Mouse (Mus musculus) megakaryocyte, adult 5-6 weeks (primary cell): ENCODE data around the gene Stxbp3. TPM values are rescaled to one million over a fixed set of nuclear protein-coding genes. Genes with fewer than 3 reads are reported as not detected.

Experiments
- ATAC-seq: 2 replicates; pipeline ENCODE4 v1.8.0; 2016; ENCODE audit warnings: mild to moderate bottlenecking, inconsistent platforms; ENCODE audit not compliant: poor library complexity, severe bottlenecking
- total RNA-seq, 2 experiments: library from RNA; stranded (forward) in 1 of 2; stranded (reverse) in 1 of 2; fragments of 153-499, 151-499 nt in 1 of 2; fragments of 221-1000, 200-1000 nt in 1 of 2; gene quantifications; 2 replicates each; pipeline versions ENCODE4 v1.2.3 to v1.2.4; 2015 to 2017

Gene Stxbp3
- total RNA-seq, 2 experiments from 2014 or later, result 50.4 to 58.2 TPM

GRCm38 (mm10) chr3:108805622-108806021 lies 34.7 kb downstream of the Stxbp3 start:
- no peak for ATAC-seq

DNA sequence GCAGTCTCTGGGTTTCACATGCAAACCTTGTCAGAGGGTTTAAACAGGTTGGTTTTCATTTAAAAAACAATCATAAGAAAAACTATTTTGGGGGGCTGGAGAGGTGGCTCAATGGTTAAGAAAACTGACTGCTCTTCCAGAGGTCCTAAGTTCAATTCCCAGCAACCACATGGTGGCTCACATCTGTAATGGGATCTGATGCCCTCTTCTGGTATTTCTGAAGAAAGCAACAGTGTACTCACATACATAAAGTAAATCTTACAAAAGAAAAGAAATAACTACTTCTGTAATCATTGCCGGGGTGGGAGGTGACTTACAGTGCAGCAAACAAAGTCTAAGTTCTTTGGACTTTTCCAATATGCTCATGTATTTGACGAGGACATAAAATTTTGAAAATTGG lies 42.0 kb downstream of the Stxbp3 start:
- ATAC-seq, result no peak

DNA sequence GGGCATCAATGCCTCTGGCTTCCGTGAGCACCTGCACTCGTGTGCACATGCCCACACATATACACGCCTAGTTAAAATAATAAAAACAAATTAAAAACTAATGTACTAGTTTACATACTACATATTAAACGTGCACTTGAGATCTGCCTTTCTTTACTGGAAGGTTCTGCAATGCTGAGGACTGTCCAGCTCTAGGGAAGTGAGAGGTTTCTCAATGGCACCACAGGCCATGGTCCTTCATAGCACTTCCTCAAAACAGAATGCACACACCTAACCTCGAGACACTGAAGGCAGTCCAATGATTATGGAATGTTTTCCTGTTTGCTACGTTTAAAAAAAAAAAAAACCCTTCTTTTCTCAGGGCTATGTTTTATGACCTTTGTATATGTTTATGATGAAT lies 42.6 kb downstream of the Stxbp3 start:
- ATAC-seq, result peak; percentile 94

- ATAC-seq, result no peak
Measured at GRCm38 (mm10) chr3:108796386-108796785, 43.9 kb downstream of the Stxbp3 start.

GRCm38 (mm10) chr3:108795554-108796299 lies 44.6 kb downstream of the Stxbp3 start:
- peak; percentile 71 for ATAC-seq

- no peak for ATAC-seq
Measured at GRCm38 (mm10) chr3:108794780-108795179, 45.5 kb downstream of the Stxbp3 start.

GRCm38 (mm10) chr3:108792420-108792819 lies 47.9 kb downstream of the Stxbp3 start:
- ATAC-seq, result no peak

DNA sequence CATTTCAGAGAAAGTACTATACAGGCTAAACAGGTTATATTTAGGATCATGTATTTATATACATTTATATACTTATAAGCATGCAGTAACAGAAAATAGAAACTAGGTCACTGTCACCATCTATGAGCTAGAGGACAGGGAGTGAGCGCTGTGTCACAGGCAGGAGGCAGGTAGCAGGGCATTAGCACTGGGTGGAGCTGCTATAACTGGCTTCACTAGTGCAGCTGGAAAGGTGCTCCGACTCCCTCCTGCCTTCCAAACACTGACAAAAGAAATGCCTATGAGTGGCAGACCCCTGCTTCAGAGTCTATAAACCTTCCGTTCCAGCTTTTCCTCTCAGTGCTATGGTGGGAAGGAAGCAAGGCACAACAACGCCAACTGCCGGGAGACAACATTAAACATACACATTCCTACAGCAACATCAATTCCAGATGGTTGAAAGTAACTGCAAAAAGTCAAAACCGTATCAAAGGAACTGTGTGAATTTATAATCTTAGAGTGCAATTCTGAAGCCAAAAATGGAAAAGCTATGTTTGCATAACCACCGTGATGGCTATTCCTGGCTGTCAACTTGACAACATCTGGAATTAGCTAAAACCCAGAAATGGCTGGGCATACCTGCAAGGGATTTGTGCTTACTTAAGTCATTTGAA lies 49.1 kb downstream of the Stxbp3 start:
- no peak for ATAC-seq

- ATAC-seq, result no peak
Measured at GRCm38 (mm10) chr3:108790499-108790898, 49.8 kb downstream of the Stxbp3 start.

DNA sequence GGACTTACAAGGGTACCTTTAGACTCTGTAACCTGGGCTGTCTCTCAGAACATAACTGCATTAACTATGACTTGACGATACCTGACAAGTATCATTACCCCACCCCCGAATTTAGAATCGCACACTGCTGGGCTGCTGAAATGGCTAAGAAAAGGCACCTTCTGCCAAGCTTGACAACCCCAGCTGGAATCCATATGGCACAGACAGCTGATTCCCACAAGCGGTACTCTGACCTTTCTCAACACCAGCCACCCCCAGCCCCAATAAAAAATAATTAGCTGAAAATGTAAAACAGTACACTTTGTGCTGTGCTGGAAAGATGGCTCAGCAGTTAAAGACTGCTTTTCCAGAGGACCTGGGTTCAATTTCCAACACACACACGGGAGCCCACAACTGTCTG lies 51.0 kb downstream of the Stxbp3 start:
- no peak for ATAC-seq

DNA sequence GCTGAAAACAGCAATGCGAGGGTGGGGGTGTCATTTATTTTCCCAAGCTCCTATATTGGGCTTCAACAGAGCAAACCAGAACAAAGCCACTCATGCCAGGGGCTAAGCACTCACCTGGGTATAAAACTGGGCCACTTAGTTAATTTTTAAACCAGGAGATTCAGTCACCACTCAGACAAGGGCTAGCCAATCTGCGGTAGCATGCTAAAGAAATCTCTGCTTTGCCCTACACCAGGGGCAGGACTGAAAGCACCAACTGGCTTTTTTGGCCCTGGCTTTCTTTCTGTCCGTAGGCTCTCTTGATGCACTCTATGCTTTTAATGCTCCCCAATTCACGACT lies 51.9 kb downstream of the Stxbp3 start:
- ATAC-seq, result no peak

DNA sequence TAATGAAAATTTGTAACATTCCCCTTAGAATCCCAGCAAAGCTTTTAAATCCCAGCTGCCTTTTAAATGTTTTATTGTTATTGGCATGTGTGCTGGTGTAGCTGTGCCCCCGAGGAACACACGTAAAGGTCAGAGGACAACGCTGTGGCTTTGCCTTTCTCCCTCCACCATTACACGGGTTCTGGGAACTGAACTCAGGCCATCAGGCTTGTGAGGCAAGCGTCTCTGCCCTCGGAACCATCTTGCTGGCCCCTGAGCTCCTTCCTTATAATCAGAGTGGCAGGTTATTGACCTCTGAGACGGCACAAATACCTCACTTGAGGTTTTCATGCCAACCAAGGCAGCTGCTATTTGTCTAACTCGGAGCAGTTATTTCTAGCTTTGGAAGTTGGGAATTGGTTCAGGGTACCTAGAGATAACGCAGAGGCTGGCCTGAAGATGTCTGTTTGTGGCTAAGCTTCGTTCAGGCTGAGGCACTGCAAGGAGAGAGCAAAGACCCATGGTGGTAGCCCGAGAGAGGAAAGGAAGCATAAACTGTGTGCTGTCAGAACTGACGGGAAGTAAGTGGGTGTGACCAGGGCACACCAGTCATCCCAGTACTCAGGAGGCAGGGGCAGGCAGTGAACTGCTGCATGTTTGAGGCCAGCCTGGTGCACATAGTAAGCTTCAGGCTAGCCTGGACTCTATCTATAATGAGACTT lies 52.4 kb downstream of the Stxbp3 start:
- peak; percentile 35; the same call in 1 of the 2 replicates for ATAC-seq

DNA sequence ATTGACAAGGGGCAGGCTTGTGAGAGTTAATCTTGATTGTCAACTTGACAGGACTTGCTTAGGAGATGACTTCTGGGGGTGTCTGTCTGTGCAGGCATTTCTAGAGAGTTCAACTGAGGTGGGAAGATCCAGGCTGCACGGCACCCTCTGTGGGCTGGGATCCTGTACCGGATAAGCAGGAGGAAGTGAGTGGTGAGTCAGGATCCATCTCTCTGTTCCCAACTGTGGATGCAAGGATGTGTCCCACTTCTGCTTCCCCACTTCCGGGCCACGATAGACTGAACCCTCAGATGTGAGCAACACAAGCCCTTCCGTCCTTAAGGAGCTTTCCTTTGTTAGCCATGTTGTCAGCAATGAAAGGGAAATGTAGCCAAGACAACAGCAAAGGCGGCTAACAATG lies 53.8 kb downstream of the Stxbp3 start:
- no peak for ATAC-seq

GRCm38 (mm10) chr3:108782364-108782895 lies 57.9 kb downstream of the Stxbp3 start:
- ATAC-seq, result no peak

DNA sequence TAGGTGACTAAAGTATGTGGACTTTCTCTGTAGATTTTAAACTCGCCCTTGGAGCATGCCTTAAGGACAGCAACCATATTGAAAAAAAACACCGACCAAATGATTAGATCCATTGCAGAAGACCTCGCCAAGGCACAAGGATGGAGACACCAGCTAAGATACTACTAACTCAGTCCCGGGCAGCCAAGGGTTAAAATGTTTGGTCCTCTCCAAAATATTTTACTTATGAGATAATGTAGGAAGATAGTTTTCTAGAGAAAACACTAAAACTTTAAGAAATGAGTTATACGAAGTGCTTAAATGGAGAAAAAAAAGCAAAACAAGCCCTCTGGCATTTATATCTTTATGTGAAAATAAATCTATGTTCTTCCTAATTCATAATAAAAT lies 58.4 kb downstream of the Stxbp3 start:
- ATAC-seq, result no peak

GRCm38 (mm10) chr3:108781238-108781883 lies 59.0 kb downstream of the Stxbp3 start:
- ATAC-seq, result no peak

GRCm38 (mm10) chr3:108778761-108779540 lies 61.4 kb downstream of the Stxbp3 start:
- no peak for ATAC-seq

- ATAC-seq, result no peak
Measured at GRCm38 (mm10) chr3:108772811-108773210, 67.5 kb downstream of the Stxbp3 start.

GRCm38 (mm10) chr3:108772211-108772610 lies 68.1 kb downstream of the Stxbp3 start:
- no peak for ATAC-seq

- peak; percentile 86 for ATAC-seq
Measured at GRCm38 (mm10) chr3:108770725-108771368, 69.5 kb downstream of the Stxbp3 start.
